Mouse (Mus musculus) ES-Bruce4 (cell line): ENCODE measurements around the gene Cyp17a1.

Experiments
- CTCF ChIP-seq: IDR thresholded peaks from one replicate; pipeline ENCODE4 v1.8.1; 2011; ENCODE audit warnings: low read depth, low read length
- POLR2A ChIP-seq: IDR thresholded peaks from one replicate; pipeline ENCODE4 v1.8.1; 2011; ENCODE audit warnings: low read length; ENCODE audit not compliant: insufficient read depth

- TF ChIP-seq POLR2A: no peak
- no peak for TF ChIP-seq CTCF
Observed at GRCm38 (mm10) chr19:46668263-46668662, 4.7 kb downstream of the Cyp17a1 start.
